Mouse (Mus musculus) midbrain, embryonic 13.5 days (tissue): Measurements from ENCODE around the gene Cstb. TPM values are rescaled to one million over a fixed set of nuclear protein-coding genes. Genes with fewer than 3 reads are reported as not detected.

Experiments used
- ATAC-seq: fragments of 200-750 bp; cut with Nextera tagmentation; 2 replicates; pipeline ENCODE4 v1.8.0; 2017; ENCODE audit warnings: mild to moderate bottlenecking, moderate TSS enrichment, moderate library complexity
- H3K27ac ChIP-seq: fragments of 300-500 bp; sonication (generic); 2 replicates; pipeline ENCODE4 v1.5.1; 2015; ENCODE audit warnings: inconsistent platforms, mild to moderate bottlenecking, moderate library complexity
- H3K27me3 ChIP-seq: fragments of 300-500 bp; sonication (generic); 2 replicates; pipeline ENCODE4 v1.6.1; 2015; ENCODE audit warnings: mild to moderate bottlenecking, inconsistent platforms
- H3K36me3 ChIP-seq: fragments of 300-500 bp; sonication (generic); 2 replicates; pipeline ENCODE4 v1.6.1; 2015; ENCODE audit warnings: mild to moderate bottlenecking, inconsistent platforms
- H3K4me1 ChIP-seq: fragments of 300-500 bp; sonication (generic); replicated peaks from 2 replicates; pipeline ENCODE4 v1.6.1; 2015; ENCODE audit warnings: inconsistent platforms
- H3K4me2 ChIP-seq: fragments of 300-500 bp; sonication (generic); replicated peaks from 2 replicates; pipeline ENCODE4 v1.6.1; 2015; ENCODE audit warnings: moderate library complexity, mild to moderate bottlenecking, inconsistent platforms
- H3K4me3 ChIP-seq: fragments of 300-500 bp; sonication (generic); replicated peaks from 2 replicates; pipeline ENCODE4 v1.5.1; 2015; ENCODE audit warnings: mild to moderate bottlenecking, inconsistent platforms
- H3K9ac ChIP-seq: fragments of 300-500 bp; sonication (generic); replicated peaks from 2 replicates; pipeline ENCODE4 v1.6.1; 2015; ENCODE audit warnings: mild to moderate bottlenecking, inconsistent platforms
- H3K9me3 ChIP-seq: fragments of 300-500 bp; sonication (generic); 2 replicates; pipeline ENCODE4 v1.6.1; 2016; ENCODE audit warnings: mild to moderate bottlenecking, inconsistent platforms
- WGBS: fragments of 180-500 bp; shearing (Covaris S2); methylation state at CpG from one replicate; pipeline ENCODE4 v1.1.7; 2015; 5-methylcytosine and 5-hydroxymethylcytosine counted together
- microRNA-seq: library from miRNA; unstranded; fragments of <30 nt; microRNA quantifications from one replicate; pipeline ENCODE4, GENCODE M21; 2016
- polyA plus RNA-seq: library from polyadenylated mRNA; unstranded; fragments of >200 nt; fragmentation: Nextera tagmentation; extraction: Ambion mirVana; gene quantifications from 2 replicates; pipeline ENCODE4 v1.2.1, GENCODE M21; 2015

The Cstb gene
- polyA plus RNA-seq, 1 experiment from 2014 or later = 91.6 TPM

- Histone ChIP-seq H3K27ac (peak within 1 kb of the TSS; percentile 48), H3K27me3 (peaks cover 12% of the 10 kb centered on the region; the same call in 1 of the 2 replicates), H3K4me3 (peak within 1 kb of the TSS; percentile 69), H3K9me3 (no peaks in the 10 kb centered on the region), H3K4me1 (peaks cover 16% of the 10 kb centered on the region), H3K4me2 (peak within 1 kb of the TSS; percentile 97), H3K9ac (peak within 1 kb of the TSS; percentile 74), H3K36me3 (no peaks in the 10 kb centered on the region)
- peak; percentile 96 for ATAC-seq
- WGBS = under 1% methylated on average over 35 of the region's 35 CpGs
Measured at GRCm38 (mm10) chr10:78464792-78465207, 39.3 kb downstream of the Cstb start, which contains the start of gene Pdxk. TSS of gene Pdxk (minus strand) at chr10:78464975.

GRCm38 (mm10) chr10:78465472-78465871, 40.0 kb downstream of the Cstb start:
- Histone ChIP-seq H3K4me1 (peaks cover 17% of the 10 kb centered on the region), H3K27ac (no peak overlapping the region), H3K9me3 (no peaks in the 10 kb centered on the region), H3K9ac (no peak overlapping the region), H3K27me3 (peaks cover 12% of the 10 kb centered on the region; the same call in 1 of the 2 replicates), H3K36me3 (no peaks in the 10 kb centered on the region), H3K4me2 (peak overlapping the region; percentile 97), H3K4me3 (0 out of 2 replicates have a peak overlapping the region, but pooled peaks have one; percentile 69)
- WGBS = 74% methylated on average over 3 of the region's 3 CpGs
- no peak for ATAC-seq

GRCm38 (mm10) chr10:78466647-78467046, 41.2 kb downstream of the Cstb start:
- Histone ChIP-seq H3K9ac (no peak overlapping the region), H3K36me3 (no peaks in the 10 kb centered on the region), H3K27ac (no peak overlapping the region), H3K27me3 (peaks cover 12% of the 10 kb centered on the region; the same call in 1 of the 2 replicates), H3K9me3 (no peaks in the 10 kb centered on the region), H3K4me3 (no peak overlapping the region), H3K4me1 (peaks cover 20% of the 10 kb centered on the region), H3K4me2 (no peak overlapping the region)
- no peak for ATAC-seq
- WGBS = 89% methylated on average over 9 of the region's 9 CpGs

GRCm38 (mm10) chr10:78467761-78468310, 42.4 kb downstream of the Cstb start:
- ATAC-seq = no peak
- H3K4me1 ChIP-seq = peaks cover 20% of the 10 kb centered on the region
- peaks cover 7% of the 10 kb centered on the region; the same call in 1 of the 2 replicates for H3K27me3 ChIP-seq
- no peak overlapping the region for H3K27ac ChIP-seq
- no peak overlapping the region for H3K9ac ChIP-seq
- H3K4me3 ChIP-seq = no peak overlapping the region
- no peaks in the 10 kb centered on the region for H3K9me3 ChIP-seq
- 75% methylated on average over 2 of the region's 2 CpGs for WGBS
- H3K36me3 ChIP-seq = no peaks in the 10 kb centered on the region
- no peak overlapping the region for H3K4me2 ChIP-seq

GRCm38 (mm10) chr10:78470582-78471313, 45.3 kb downstream of the Cstb start:
- ATAC-seq = peak; percentile 59
- peak overlapping the region; percentile 26; the same call in 1 of the 2 replicates for H3K4me2 ChIP-seq
- no peak overlapping the region for H3K27ac ChIP-seq
- H3K36me3 ChIP-seq = no peaks in the 10 kb centered on the region
- no peaks in the 10 kb centered on the region for H3K27me3 ChIP-seq
- H3K4me1 ChIP-seq = peaks cover 5% of the 10 kb centered on the region; the same call in 1 of the 2 replicates
- H3K9ac ChIP-seq = no peak overlapping the region
- 32% methylated on average over 15 of the region's 15 CpGs for WGBS
- H3K9me3 ChIP-seq = no peaks in the 10 kb centered on the region
- H3K4me3 ChIP-seq = no peak overlapping the region

GRCm38 (mm10) chr10:78472046-78472445, 46.6 kb downstream of the Cstb start:
- ATAC-seq = no peak
- Histone ChIP-seq H3K4me2 (no peak overlapping the region), H3K9me3 (no peaks in the 10 kb centered on the region), H3K9ac (no peak overlapping the region), H3K4me3 (no peak overlapping the region), H3K36me3 (no peaks in the 10 kb centered on the region), H3K27me3 (no peaks in the 10 kb centered on the region), H3K4me1 (peaks cover 5% of the 10 kb centered on the region; the same call in 1 of the 2 replicates), H3K27ac (no peak overlapping the region)
- WGBS = 78% methylated on average over 3 of the region's 3 CpGs

- Histone ChIP-seq H3K9me3 (no peaks in the 10 kb centered on the region), H3K4me1 (peaks cover 5% of the 10 kb centered on the region; the same call in 1 of the 2 replicates), H3K36me3 (no peaks in the 10 kb centered on the region), H3K4me2 (no peak overlapping the region), H3K27me3 (no peaks in the 10 kb centered on the region), H3K27ac (no peak overlapping the region), H3K4me3 (no peak overlapping the region), H3K9ac (no peak overlapping the region)
- 62% methylated on average over 5 of the region's 5 CpGs for WGBS
- ATAC-seq = no peak
Measured at GRCm38 (mm10) chr10:78473434-78473833, 48.0 kb downstream of the Cstb start.

- H3K36me3 ChIP-seq = no peaks in the 10 kb centered on the region
- no peaks in the 10 kb centered on the region for H3K9me3 ChIP-seq
- H3K27ac ChIP-seq = no peak overlapping the region
- H3K9ac ChIP-seq = no peak overlapping the region
- H3K4me1 ChIP-seq = peaks cover 5% of the 10 kb centered on the region; the same call in 1 of the 2 replicates
- 64% methylated on average over 8 of the region's 8 CpGs for WGBS
- no peak overlapping the region for H3K4me2 ChIP-seq
- ATAC-seq = no peak
- H3K27me3 ChIP-seq = no peaks in the 10 kb centered on the region
- H3K4me3 ChIP-seq = no peak overlapping the region
Measured at GRCm38 (mm10) chr10:78474759-78475158, 49.3 kb downstream of the Cstb start.

- Histone ChIP-seq H3K36me3 (no peaks in the 10 kb centered on the region), H3K4me1 (peaks cover 5% of the 10 kb centered on the region), H3K27ac (no peak overlapping the region), H3K27me3 (no peaks in the 10 kb centered on the region), H3K4me2 (no peak overlapping the region), H3K9ac (no peak overlapping the region), H3K4me3 (no peak overlapping the region), H3K9me3 (no peaks in the 10 kb centered on the region)
- ATAC-seq = no peak
- 82% methylated on average over 4 of the region's 4 CpGs for WGBS
Measured at GRCm38 (mm10) chr10:78476821-78477220, 51.4 kb downstream of the Cstb start.

Small RNAs within 50 kb of the gene (microRNA-seq; reads per million reads assigned to microRNA genes)
- gene Mir6410 (not detected), gene Mir6907 (2.5 reads per million, percentile 7 among the genes with 10 or more reads in this experiment), gene Mir6908 (not detected)

Other genes starting within 250 kb of the Cstb start
- 16.8 and 18.1 TPM in 2 replicates for gene Pwp2, start 240.5 kb upstream of the Cstb start, polyA plus RNA-seq
- gene Trappc10, start 181.0 kb upstream of the Cstb start, polyA plus RNA-seq = 21.3 and 26.7 TPM in 2 replicates
- 39.3 and 50.9 TPM in 2 replicates for gene Agpat3, start 73.2 kb upstream of the Cstb start, polyA plus RNA-seq
- 363 and 377 TPM in 2 replicates for gene Rrp1, start 12.6 kb upstream of the Cstb start, polyA plus RNA-seq
- 16.6 and 17.4 TPM in 2 replicates for gene Pdxk, start 39.3 kb downstream of the Cstb start, polyA plus RNA-seq
- gene Olfr1358, start 91.8 kb downstream of the Cstb start, polyA plus RNA-seq = not detected in 2 replicates
- gene Ilvbl, start 148.7 kb downstream of the Cstb start, polyA plus RNA-seq = 49.6 and 50.0 TPM in 2 replicates
- 4.1 and 4.9 TPM in 2 replicates for gene Syde1, start 166.3 kb downstream of the Cstb start, polyA plus RNA-seq
- not detected in 2 replicates for gene Olfr1357, start 192.4 kb downstream of the Cstb start, polyA plus RNA-seq